Mouse (Mus musculus) right cerebral cortex, adult 2 months (tissue): ENCODE data around the gene Atxn2.

Experiments
- DNase-seq, 2 experiments: peaks; one replicate each; pipeline ENCODE4 v3.0.0; 2021 to 2022; ENCODE audit warnings: low spot score in 2 of 2

Atxn2 gene

GRCm38 (mm10) chr5:121816611-121817010, 105.5 kb downstream of the Atxn2 start:
- DNase-seq, result no peak

GRCm38 (mm10) chr5:121817551-121817950, 106.4 kb downstream of the Atxn2 start:
- no peak for DNase-seq

GRCm38 (mm10) chr5:121818401-121818800, 107.3 kb downstream of the Atxn2 start:
- DNase-seq, result no peak

- DNase-seq, result no peak
These were observed 107.7 kb downstream of the Atxn2 start for GRCm38 (mm10) chr5:121818862-121819261.

GRCm38 (mm10) chr5:121819559-121819958, 108.4 kb downstream of the Atxn2 start:
- DNase-seq, result no peak

GRCm38 (mm10) chr5:121820161-121820560, 109.0 kb downstream of the Atxn2 start:
- no peak for DNase-seq

GRCm38 (mm10) chr5:121820657-121821056, 109.5 kb downstream of the Atxn2 start:
- DNase-seq, result no peak

- DNase-seq, result no peak
These were observed 110.0 kb downstream of the Atxn2 start for GRCm38 (mm10) chr5:121821116-121821515.

GRCm38 (mm10) chr5:121821552-121821951, 110.4 kb downstream of the Atxn2 start:
- DNase-seq, result no peak

- DNase-seq, result no peak
These were observed 111.8 kb downstream of the Atxn2 start for GRCm38 (mm10) chr5:121822786-121823505.

GRCm38 (mm10) chr5:121823668-121824067, 112.5 kb downstream of the Atxn2 start:
- no peak for DNase-seq

- no peak for DNase-seq
These were observed 113.0 kb downstream of the Atxn2 start for GRCm38 (mm10) chr5:121824121-121824520.

- no peak for DNase-seq
These were observed 114.5 kb downstream of the Atxn2 start for GRCm38 (mm10) chr5:121825606-121826005.

- DNase-seq, result no peak
These were observed 116.7 kb downstream of the Atxn2 start for GRCm38 (mm10) chr5:121827876-121828275.

- peak in 1 of 2 experiments; percentile 56 for DNase-seq
These were observed 117.6 kb downstream of the Atxn2 start for GRCm38 (mm10) chr5:121828491-121829432.

GRCm38 (mm10) chr5:121831002-121831601, 120.0 kb downstream of the Atxn2 start:
- no peak for DNase-seq

- no peak for DNase-seq
These were observed 121.4 kb downstream of the Atxn2 start for GRCm38 (mm10) chr5:121832376-121833155.

- no peak for DNase-seq
These were observed 122.0 kb downstream of the Atxn2 start for GRCm38 (mm10) chr5:121833159-121833558.

- no peak for DNase-seq
These were observed 122.6 kb downstream of the Atxn2 start for GRCm38 (mm10) chr5:121833572-121834240.

GRCm38 (mm10) chr5:121834241-121834606, 123.1 kb downstream of the Atxn2 start:
- no peak for DNase-seq
